Mouse (Mus musculus) c-Kit-negative CD71-positive TER-119-positive erythroid progenitor cells, embryonic 14.5 days (primary cell): ENCODE results near the gene Ist1.
A peak's percentile ranks its signal among the peaks of the same experiment; 100 is the strongest.

Source experiments
- DNase-seq: peaks from one replicate; pipeline ENCODE4 v3.0.0-alpha.2; 2013; ENCODE audit warnings: low read depth, low spot score

Gene Ist1

DNA sequence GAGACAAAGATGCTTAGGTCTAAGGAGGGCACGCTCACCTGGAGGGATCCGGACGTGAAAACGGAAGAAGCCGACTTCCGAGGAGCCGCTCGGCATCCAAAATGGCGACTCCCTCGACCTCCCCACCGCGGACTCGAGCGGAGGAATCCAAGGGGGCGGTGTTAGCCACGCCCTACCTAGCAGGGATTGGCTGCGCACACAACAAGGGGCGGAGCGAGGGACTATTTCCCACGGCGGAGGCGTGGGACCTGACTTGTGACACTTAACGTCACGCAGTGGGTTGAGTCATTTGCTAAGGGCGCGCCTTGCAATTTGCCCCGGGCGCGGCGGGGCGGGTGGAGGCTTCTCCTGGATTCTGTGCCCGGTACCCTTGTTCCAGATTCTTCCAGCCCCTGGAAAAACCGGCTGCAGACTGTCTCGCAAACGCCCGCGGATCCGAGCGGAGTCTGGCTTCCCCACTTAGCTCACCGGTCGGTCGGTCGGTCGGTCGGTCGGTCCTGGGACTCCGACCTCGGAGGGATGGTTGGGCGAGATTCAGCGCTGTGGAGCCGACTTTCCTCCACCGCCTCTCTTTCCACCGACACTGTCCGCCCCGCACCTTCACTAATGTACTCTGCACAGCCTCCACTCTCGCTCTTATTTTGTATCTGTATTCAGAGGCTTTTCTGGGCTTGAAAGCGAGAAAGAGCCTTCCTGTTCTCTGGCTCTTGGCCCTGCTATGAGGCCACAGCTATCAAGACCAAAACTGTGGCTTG, at the start of gene Ist1:
Gene Ist1 (minus strand): TSS at position 115 of the 755 bp plus-strand sequence.
- DNase-seq, result peak; percentile 99

DNA sequence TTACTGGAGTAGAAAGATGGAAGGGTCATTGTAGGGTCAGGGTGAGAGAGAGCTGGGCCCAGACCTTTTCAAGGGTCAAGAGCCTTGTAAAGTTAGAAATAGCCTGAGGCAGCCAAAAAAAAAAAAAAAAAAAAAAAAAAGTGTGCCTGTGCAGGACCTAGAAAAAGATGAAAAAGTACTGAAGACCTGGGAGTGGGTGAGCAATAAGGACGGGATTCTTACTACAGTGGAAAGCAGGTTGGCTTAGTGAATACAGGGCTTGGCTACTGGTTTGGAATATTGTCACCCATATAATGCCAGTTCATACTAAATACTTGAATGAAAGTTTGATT, 45.0 kb upstream of the Ist1 start:
- no peak for DNase-seq

DNA sequence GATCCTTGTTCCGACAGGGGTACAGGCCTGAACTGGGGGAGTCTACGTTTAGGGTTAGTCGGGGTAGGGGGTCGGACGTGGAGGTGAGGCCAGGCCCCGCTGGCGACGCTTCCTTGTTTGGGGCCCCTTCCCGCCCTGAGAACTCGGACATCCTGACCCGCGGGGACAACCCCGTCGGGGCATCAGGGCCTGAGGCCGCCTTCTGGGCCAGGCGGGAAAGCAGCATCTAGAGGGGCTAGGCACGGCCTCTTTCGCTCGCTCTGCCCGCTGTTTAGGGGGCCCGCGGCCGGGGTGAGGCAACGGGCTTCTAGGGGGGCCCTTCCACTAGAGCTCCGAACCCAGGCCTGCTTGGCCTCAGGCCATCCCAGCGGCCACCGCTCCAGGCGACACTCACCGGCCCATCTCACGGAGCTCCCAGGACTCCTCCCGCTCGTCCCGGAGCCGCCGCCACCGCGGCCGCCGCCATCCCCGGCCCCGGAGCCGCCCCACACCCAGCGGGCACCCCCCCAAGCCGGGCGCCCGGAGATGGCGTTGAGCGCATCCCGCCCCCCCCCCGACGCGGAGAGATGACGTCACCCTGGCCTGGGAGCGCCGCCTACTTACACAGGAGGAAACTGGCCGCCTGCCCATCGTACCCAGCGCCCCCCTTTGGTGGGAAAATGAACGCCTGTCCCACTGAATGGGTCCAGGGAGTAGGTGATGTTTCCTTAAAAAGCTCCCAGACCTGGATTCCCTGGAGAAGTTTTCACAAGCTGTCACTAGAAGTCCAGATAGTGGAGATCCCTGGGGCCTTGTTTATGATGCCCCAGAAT, 44.4 kb upstream of the Ist1 start, which contains the start of gene Atxn1l:
Gene Atxn1l (minus strand): TSS at position 503 of the 812 bp plus-strand sequence.
- peak; percentile 77 for DNase-seq

DNA sequence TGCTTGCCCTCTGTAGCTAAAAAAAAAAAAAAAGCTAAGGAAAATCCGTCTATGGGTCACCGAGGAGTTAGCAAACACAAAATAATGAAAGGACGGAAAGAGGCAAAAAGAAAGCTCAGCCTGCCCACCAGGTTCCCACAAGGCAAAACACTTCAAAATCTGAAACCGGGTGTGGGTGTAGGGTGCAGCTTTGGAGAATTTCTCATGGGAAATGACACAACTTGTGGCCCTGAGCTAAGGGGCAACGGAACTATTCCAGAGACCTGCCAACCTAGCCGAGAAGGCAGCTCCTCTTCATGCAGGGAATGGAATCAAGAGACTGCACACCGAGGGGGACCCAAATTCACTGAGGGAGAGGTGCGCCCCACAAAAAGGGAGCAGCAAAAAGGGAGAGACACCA, 43.8 kb upstream of the Ist1 start:
- DNase-seq, result no peak

DNA sequence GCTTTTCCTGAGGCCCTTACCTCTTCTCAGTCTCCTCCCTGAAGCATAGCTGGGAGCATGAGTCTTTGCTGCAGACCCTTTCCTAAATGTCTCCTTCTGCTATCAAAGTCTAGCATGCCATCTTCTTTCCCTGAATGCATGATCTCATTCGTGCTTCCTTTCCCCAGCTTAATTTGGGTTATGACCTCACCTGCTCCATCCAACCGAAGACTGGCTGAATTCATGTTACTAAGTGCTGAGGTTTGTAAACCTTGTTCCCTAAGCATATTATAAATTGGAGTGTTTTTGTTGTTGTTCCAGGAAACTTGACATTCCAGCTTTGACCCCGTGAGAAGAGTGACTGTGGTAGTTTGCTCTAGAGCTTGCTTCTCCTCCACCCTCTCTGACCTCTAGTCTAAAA, 41.0 kb upstream of the Ist1 start:
- no peak for DNase-seq

DNA sequence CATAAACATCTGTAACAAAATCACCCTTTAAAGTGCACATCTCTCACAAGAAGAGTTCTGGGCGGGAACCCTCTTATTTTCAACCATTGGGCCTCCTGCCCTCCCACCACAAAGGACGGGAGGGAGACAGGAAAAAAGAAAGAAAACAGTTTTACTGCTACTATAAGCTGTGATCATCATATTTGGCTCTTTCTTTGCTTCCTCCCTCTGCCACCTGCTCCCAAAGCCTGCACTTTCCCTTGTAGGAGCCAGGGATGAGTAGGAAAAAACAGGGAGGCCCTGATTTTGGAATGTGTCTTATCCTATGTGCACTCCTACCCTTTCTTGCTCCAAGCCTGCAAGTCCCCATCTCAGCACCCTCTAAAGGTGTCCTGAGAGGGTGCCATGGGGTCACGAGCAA, 38.0 kb upstream of the Ist1 start:
- no peak for DNase-seq

DNA sequence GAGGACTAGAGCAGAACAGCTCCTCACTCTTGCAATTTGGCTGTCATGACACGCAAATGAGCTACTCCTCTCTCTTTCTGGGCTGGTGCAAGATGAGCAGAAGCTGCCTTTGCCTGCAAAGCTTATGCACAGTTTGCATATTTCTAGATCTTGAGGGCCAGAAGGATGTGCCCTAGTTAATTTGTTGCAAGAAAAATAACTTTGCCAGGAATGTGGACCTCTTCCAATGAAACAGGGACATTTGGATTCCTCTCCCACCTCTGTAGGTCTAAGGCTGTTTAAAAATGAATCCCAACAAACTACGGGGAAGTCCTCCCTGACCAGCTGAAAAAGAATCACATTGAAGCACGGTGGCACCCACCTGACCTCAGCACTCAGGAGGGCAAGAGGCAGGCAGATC, 32.0 kb upstream of the Ist1 start:
- DNase-seq, result no peak

DNA sequence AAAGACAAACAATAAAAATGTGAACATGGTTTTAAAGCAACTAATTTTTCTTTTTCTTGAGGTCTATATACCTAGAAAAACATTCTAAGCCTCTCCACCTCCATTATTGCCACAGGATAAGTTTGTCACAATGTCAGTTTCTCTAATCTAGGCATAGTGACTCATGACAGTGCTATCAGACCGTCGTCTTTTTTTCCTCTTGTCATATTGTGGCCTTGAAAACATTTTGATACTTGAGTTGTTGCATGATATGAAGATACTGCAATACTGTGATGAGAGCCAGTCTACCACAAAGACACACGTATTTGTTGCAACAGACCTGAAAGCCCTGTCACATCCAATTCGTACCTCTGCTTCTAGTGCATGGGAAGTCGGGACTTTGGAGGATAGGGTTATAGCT, 21.9 kb upstream of the Ist1 start:
- DNase-seq, result no peak

DNA sequence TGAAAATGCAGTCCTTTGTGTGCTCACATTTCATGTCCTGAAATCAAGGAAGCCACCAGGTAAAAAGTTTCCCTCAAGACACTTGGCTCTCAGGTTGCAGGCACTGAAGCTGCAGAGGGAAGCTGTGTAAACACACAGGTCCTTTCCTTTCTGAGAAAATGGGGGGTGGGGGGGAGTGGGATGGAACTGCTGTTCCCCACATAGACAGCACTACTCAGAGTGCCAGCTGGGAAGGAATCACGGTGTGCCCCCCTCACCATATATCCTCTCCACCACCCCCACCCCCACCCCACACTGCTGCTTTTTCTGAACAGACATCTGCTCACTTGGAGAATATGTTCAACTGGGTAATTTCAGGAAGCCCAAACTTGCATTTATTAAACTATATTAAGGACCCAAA, 19.5 kb upstream of the Ist1 start:
- DNase-seq, result no peak

DNA sequence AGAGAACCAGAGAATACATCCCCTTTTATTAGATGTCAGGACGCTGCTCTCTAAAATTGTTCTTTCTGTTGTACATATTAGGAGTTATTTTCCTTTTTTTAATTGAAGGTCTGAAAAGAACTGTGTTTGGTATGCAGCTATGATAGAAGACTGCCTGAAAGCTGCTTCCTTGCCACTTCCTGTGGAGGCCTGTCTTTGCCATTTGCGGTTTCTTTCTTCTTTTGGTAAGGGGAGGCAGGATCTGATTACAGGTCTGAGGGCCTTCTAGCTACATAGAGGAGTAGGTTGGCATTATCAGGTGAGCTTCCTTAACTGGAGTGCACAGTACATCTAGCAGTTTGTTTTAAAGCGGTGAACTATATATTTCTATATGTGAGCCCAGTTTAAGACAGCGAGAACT, 14.9 kb upstream of the Ist1 start:
- DNase-seq, result no peak

DNA sequence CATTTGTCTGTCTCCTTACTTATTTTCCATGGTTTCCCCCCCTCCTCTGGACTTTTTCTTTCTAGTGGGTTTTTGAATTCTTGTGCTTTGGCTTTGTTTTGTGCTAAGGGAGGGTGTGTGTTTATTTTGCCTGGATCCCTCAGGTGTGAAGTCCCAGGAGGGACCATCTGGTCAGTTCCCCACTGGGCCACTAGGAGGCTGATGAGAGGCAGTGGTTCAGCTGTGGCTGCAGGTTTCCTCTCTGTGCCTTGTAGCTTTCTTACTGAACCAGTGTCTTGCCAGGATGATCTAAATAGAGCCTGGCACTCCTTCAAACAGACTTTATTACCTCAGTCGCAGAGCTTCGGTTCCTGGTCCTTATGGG, 13.8 kb upstream of the Ist1 start:
- DNase-seq, result peak; percentile 72

DNA sequence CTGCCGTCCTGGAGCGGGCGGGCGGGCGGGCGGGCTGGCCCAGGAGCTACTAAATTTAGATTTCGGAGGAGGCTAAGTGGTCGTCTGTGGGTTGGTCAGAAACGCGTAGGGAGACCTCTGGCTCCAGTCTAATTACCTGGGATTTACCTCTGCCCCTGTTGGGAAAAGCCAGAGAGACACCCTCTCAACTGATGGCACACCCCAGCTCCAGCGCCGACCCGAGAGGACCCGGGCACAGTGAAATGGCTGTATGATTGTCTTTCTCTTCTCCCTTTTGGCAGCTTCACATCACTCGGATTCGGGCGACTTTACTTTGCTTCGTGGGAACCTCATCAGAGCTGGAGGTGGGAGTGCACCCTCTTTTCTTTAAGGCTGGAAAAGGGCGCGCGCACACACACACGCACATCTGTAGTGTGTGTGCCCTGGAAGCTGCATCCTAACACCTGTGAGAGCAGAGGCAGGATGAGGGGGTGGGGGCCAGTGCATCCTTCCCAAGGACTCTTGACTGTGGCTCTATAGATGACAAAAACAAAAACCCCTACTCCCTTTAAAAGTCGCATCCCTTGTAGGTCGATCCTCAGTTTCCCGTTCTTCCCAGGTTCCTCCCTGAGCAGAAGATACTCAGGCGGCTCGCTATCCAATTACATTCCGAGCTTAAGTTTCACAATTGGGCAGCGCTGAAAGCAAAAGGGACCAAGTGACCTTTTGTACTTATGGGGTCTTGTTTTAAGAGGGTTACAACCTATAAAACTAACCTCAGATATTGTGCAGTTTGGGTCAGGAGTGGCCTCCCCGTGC, 13.2 kb upstream of the Ist1 start:
- DNase-seq, result peak; percentile 36

DNA sequence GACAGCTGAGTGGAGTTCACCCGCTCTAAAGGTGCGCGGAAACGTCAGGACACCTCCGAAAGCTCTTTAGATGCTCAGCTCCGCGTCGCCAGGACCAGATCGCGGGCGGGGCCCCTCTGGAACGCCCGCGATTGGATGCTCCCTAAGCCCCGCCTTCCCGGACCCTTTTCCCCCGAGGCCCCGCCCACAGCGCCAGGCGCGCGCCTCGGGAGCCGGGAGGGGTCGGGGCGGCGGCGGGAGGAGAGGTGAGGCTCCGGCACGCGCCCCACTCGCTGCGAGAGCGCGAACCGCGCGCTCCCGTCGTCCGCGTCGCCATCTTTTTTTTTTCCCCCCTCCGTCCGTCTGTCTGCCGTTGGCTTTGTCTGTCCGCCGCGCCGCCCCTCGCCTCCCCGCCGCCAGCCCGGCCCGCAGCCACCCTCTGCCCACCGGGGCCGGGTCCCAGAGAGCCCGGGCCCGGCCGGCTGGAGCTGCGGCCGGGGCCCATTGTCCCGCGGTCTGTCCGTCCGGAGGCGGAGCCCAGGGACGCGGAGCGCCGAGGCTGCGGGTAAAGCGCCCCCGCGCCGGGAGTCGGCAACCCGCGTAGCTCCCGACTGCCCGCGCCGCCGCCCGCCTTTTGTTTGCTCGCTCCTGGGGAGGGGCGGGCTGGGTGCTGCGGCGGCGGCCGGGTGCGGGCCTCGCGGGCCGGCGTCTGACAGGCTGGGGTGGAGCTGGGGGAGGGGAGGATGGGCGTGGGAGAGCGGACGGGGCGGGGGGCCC, 12.4 kb upstream of the Ist1 start, which contains the start of gene Zfp821:
Gene Zfp821 (plus strand): TSS at position 227 of the 756 bp plus-strand sequence.
- peak; percentile 93 for DNase-seq

DNA sequence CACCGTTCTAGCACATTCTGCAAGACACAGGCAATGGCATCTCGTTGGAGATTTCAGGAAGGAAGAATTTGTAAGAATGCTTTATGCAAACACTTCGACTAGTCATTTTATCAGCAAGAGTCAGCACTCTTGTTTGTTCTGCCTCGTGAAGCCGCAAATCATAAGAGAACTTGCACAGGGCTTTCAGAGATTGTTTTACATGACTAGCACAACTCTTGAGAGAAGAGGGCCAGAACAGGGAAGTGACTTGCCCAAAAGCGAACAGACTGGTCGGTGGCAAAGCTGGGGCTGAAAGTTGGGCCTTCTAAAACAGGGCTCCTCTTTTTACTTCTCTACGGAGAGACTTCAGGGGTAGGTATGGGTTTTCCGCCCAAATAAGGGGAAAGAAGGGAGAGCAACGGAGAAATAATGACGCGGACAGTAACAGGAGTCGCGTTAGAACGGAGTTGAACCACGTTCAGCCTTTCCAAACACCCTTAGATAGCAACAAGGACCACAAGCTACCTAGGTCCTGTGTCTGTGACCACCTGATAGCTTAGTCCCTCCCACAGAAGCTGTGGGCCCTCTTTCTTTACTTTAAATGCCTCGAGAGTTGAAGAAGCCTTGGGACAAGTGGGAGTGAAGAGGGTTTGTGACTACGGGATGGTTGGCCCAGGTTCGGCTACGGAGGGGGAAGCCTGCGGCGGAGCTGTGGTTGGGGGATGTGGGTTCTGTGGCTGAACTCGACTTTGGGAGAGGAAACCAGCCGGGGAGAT, 11.7 kb upstream of the Ist1 start:
- peak; percentile 15 for DNase-seq

DNA sequence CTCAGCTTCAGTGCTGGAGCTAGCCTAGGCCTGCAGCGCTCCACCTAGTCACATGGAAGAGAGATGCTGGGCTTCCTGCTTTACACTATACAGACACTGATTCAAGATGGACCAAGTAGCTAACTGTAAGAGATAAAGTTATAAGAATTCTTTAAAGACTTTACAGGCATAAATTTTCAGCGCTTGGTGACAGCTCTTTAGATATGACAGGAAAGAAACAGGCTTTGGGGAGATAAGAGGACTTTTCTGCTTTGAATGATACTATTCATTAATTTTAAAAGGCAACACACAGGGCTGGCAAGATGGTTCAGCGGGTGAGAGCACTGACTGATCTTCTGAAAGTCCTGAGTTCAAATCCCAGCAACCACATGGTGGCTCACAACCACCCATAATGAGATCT, 5.4 kb upstream of the Ist1 start:
- no peak for DNase-seq

DNA sequence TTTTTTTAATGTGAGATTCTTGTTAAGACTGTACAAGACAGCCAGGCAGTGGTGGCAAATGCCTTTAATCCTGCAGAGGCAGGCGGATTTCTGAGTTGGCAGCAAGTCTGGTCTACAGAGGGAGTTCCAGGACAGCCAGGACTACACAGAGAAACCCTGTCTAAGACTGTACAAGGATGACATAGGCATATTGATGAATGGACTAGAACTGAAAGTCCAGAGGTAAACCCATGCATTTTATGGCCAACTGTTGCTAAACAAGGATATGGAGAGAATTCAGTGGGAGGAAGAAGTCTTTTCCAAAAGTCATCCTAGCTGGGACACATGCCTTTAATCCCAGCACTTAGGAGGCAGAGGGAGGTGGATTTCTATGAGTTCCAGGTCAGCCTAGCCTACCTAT, 4.7 kb upstream of the Ist1 start:
- no peak for DNase-seq

DNA sequence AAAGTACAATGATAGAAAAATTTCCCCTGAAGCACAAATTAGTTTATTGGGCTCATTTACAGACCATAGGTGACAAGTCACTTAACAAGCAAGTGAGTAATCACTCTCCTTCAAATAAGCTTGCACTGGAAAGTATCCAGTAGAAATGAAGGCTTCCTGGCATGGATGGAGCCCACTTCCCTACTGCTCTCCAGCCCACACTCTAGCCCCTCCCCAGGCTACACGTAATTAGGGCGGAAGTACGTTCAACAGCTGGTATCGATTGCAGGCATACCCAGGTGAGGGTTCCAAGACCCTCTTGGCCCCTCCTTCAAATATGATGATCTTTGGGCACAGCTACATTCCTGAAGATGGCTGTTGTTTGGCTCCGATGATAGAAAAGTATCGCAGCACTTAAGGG, 1.1 kb upstream of the Ist1 start:
- DNase-seq, result no peak

DNA sequence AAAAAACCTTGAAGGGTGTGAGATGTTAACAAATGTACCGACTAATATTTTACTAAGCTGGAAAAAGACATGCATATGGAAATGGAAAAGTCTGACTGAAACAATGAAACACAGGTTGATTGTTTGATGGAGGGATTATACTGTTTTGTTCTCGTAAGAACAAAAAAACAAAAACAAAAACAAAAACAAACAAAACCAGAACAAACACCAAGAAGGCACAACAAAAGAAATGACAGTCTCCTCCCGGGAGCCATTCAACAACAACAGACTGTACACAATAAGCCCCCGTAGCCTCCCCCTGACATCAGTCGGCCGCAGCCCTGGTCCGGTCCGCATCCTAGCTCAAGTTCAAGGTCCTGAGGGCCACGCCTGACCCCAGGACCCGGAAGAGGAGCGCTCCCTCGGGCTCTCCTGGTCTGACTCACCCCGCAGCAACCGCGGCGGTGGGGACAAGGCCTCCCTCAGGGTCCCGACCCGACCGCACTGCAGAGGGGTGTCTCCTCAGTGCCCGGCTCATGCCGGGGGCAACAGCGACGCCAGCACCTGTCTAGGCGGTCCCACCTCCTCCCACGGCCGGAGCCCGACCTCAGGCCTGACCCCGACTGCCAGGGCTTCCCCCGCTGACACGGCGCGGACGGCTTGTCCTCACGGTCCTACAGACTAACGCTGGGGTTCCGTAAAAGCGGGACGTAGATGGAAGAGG, 466 bp downstream of the Ist1 start:
- peak; percentile 47 for DNase-seq

DNA sequence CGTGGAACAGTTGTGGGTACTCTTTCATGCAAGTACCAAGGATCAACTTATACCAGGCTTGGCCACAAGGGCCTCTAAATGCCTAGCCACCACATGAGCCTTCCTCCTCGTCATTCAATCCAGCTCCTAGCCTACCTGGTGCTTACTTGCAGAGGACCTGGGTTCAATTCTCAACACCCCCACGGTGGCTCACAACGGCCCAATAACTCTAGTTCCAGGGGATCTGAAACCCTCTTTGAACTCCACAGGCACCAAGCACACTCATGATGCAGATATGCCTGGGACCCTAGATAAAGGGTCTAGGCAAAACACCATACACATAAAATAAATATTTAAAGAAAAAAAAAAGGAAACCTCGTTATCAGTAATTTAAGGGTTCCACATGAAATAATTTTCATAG, 1.3 kb downstream of the Ist1 start:
- DNase-seq, result peak; percentile 16

DNA sequence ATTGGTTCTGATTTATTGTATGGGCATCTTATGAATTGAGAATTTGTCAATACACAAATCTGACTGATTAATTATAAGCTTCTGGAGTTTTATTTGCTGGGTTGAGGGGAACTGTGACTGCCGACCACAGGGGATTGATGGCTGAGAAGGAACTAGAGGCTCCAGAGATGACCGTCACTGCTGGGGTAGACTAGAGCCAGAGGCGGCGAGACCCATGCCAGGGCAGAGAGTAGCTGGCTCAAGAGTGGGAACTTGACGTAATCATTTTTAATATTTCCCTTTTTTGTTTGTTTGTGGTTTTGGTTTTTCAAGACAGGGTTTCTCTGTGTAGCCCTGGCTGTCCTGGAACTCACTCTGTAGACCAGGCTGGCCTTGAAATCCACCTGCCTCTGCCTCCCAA, 5.8 kb downstream of the Ist1 start:
- DNase-seq, result no peak
